Mouse (Mus musculus) liver, embryonic 14.5 days (tissue): ENCODE results near the gene Lgals8. TPM values are rescaled to one million over a fixed set of nuclear protein-coding genes. Genes with fewer than 3 reads are reported as not detected.
A peak's percentile ranks its signal among the peaks of the same experiment; 100 is the strongest.

ENCODE experiments used
- ATAC-seq: fragments of 200-750 bp; cut with Nextera tagmentation; 2 replicates; pipeline ENCODE4 v1.8.0; 2017; ENCODE audit warnings: moderate number of reproducible peaks, mild to moderate bottlenecking, moderate library complexity; ENCODE audit not compliant: insufficient read depth
- DNase-seq, 3 experiments: peaks; one replicate each; pipeline ENCODE4 v3.0.0-alpha.2; 2012 to 2013; ENCODE audit warnings: low read depth in 3 of 3, low spot score in 3 of 3
- H3K27ac ChIP-seq: fragments of 300-500 bp; sonication (generic); 2 replicates; pipeline ENCODE4 v1.5.1; 2014; ENCODE audit warnings: moderate library complexity, mild to moderate bottlenecking, control low read depth, inconsistent platforms
- H3K27me3 ChIP-seq: fragments of 300-500 bp; sonication (generic); 2 replicates; pipeline ENCODE4 v1.6.1; 2014; ENCODE audit warnings: mild to moderate bottlenecking, low read length, moderate library complexity; ENCODE audit not compliant: control insufficient read depth, insufficient read depth
- H3K36me3 ChIP-seq: fragments of 300-500 bp; sonication (generic); replicated peaks from 2 replicates; pipeline ENCODE4 v1.6.1; 2014; ENCODE audit warnings: low read depth; ENCODE audit not compliant: control insufficient read depth, insufficient read depth
- H3K4me1 ChIP-seq, 2 experiments: fragments of 200-500 bp in 1 of 2; fragments of 300-500 bp in 1 of 2; sonication (generic) in 1 of 2; replicated peaks; 2 replicates each; pipeline ENCODE4 v1.6.1; 2012 to 2014; ENCODE audit warnings: antibody characterized with exemption in 1 of 2, inconsistent platforms in 1 of 2, low read length in 1 of 2; ENCODE audit not compliant: control insufficient read depth in 2 of 2, insufficient read depth in 2 of 2
- H3K4me2 ChIP-seq: fragments of 300-500 bp; sonication (generic); 2 replicates; pipeline ENCODE4 v1.6.1; 2014; ENCODE audit warnings: low read depth, mild to moderate bottlenecking, control low read depth, moderate library complexity
- H3K4me3 ChIP-seq, 2 experiments: fragments of 200-500 bp in 1 of 2; fragments of 300-500 bp in 1 of 2; sonication (generic) in 1 of 2; 2 replicates each; pipeline ENCODE4 v1.5.1; 2012 to 2014; ENCODE audit warnings: low read depth in 2 of 2, low read length in 2 of 2, mild to moderate bottlenecking in 2 of 2, control low read depth in 1 of 2, inconsistent platforms in 1 of 2, moderate library complexity in 1 of 2; ENCODE audit not compliant: insufficient read depth in 1 of 2
- H3K9ac ChIP-seq: fragments of 300-500 bp; sonication (generic); replicated peaks from 2 replicates; pipeline ENCODE4 v1.6.1; 2014; ENCODE audit warnings: mild to moderate bottlenecking, control low read depth, moderate library complexity
- H3K9me3 ChIP-seq: fragments of 300-500 bp; sonication (generic); 2 replicates; pipeline ENCODE4 v1.6.1; 2016; ENCODE audit warnings: low read length, mixed read lengths; ENCODE audit not compliant: control insufficient read depth
- CTCF ChIP-seq: IDR thresholded peaks from 2 replicates; pipeline ENCODE4 v1.5.1; 2016; ENCODE audit warnings: antibody characterized with exemption, low read depth, control low read depth
- EP300 ChIP-seq: IDR thresholded peaks from 2 replicates; pipeline ENCODE4 v1.6.1; 2016; ENCODE audit warnings: antibody characterized with exemption, low read depth
- WGBS: fragments of 180-500 bp; shearing (Covaris S2); extraction: QIAGEN DNeasy Blood & Tissue Kit; methylation state at CpG from one replicate; pipeline ENCODE4 v1.1.7; 2014; ENCODE audit not compliant: insufficient replicate concordance; 5-methylcytosine and 5-hydroxymethylcytosine counted together
- polyA plus RNA-seq, 2 experiments: library from polyadenylated mRNA; depleted of rRNA in 1 of 2; stranded (reverse) in 1 of 2; unstranded in 1 of 2; fragments of >200 nt; fragmentation: Nextera tagmentation in 1 of 2; extraction: Ambion mirVana in 1 of 2; gene quantifications; 2 replicates each; pipeline versions ENCODE4 v1.2.1 to v1.2.3; 2012 to 2014

The Lgals8 gene
- polyA plus RNA-seq (2012; rRNA removed) (7.8 and 12.7 TPM in 2 replicates), polyA plus RNA-seq (2014; fragmentation: Nextera tagmentation; extraction: Ambion mirVana) (12.7 and 13.2 TPM in 2 replicates)

GRCm38 (mm10) chr13:12464844-12465243 is at the start of gene Lgals8:
TSS of gene Lgals8 (minus strand) at chr13:12464944.
- Histone ChIP-seq H3K36me3 (no peaks in the 10 kb centered on the region), H3K4me1 (peaks cover 0 to 16% of the 10 kb centered on the region in 2 experiments; a peak in 3 of 4 replicates), H3K27me3 (no peaks in the 10 kb centered on the region), H3K9ac (no peak within 1 kb of the TSS), H3K27ac (no peak within 1 kb of the TSS), H3K9me3 (no peaks in the 10 kb centered on the region), H3K4me3 (no peak within 1 kb of the TSS), H3K4me2 (no peak within 1 kb of the TSS)
- WGBS: 45% methylated on average over 1 of the region's 1 CpGs
- TF ChIP-seq EP300 (no peak), CTCF (no peak)
- no peak for DNase-seq
- no peak for ATAC-seq

- TF ChIP-seq EP300 (no peak), CTCF (no peak)
- Histone ChIP-seq H3K9me3 (no peaks in the 10 kb centered on the region), H3K4me3 (no peak overlapping the region), H3K36me3 (no peaks in the 10 kb centered on the region), H3K27me3 (no peaks in the 10 kb centered on the region), H3K4me2 (no peak overlapping the region), H3K4me1 (no peaks in the 10 kb centered on the region), H3K9ac (no peak overlapping the region), H3K27ac (no peak overlapping the region)
- DNase-seq (no peak), ATAC-seq (no peak)
- WGBS: 60% methylated on average over 9 of the region's 9 CpGs
Observed at GRCm38 (mm10) chr13:12511189-12511965, 46.6 kb upstream of the Lgals8 start.

GRCm38 (mm10) chr13:12510032-12510431 is 45.3 kb upstream of the Lgals8 start:
- H3K27ac ChIP-seq: no peak overlapping the region
- peaks cover 3 to 7% of the 10 kb centered on the region in 2 experiments; a peak in 2 of 4 replicates for H3K4me1 ChIP-seq
- WGBS: 66% methylated on average over 6 of the region's 6 CpGs
- no peak for TF ChIP-seq CTCF
- TF ChIP-seq EP300: no peak
- no peaks in the 10 kb centered on the region for H3K36me3 ChIP-seq
- no peak overlapping the region for H3K4me2 ChIP-seq
- no peak overlapping the region for H3K4me3 ChIP-seq
- DNase-seq: no peak
- H3K9ac ChIP-seq: no peak overlapping the region
- H3K27me3 ChIP-seq: no peaks in the 10 kb centered on the region
- ATAC-seq: no peak
- no peaks in the 10 kb centered on the region for H3K9me3 ChIP-seq

- TF ChIP-seq CTCF (no peak), EP300 (no peak)
- H3K27ac ChIP-seq: no peak overlapping the region
- no peak for DNase-seq
- H3K27me3 ChIP-seq: no peaks in the 10 kb centered on the region
- no peaks in the 10 kb centered on the region for H3K9me3 ChIP-seq
- peaks cover 3 to 14% of the 10 kb centered on the region in 2 experiments; a peak in 2 of 4 replicates for H3K4me1 ChIP-seq
- no peak overlapping the region for H3K4me3 ChIP-seq
- WGBS: 46% methylated on average over 6 of the region's 6 CpGs
- no peak overlapping the region for H3K4me2 ChIP-seq
- no peak overlapping the region for H3K9ac ChIP-seq
- no peaks in the 10 kb centered on the region for H3K36me3 ChIP-seq
- ATAC-seq: no peak
Observed at GRCm38 (mm10) chr13:12507426-12507825, 42.7 kb upstream of the Lgals8 start.

- Histone ChIP-seq H3K27me3 (no peaks in the 10 kb centered on the region), H3K9ac (no peak overlapping the region), H3K4me2 (no peak overlapping the region), H3K36me3 (no peaks in the 10 kb centered on the region), H3K4me1 (peaks cover 3 to 14% of the 10 kb centered on the region in 2 experiments; a peak in 2 of 4 replicates), H3K9me3 (no peaks in the 10 kb centered on the region), H3K27ac (no peak overlapping the region), H3K4me3 (no peak overlapping the region)
- DNase-seq (peak in 1 of 3 experiments; percentile 15), ATAC-seq (peak; percentile 31; the same call in 1 of the 2 replicates)
- TF ChIP-seq CTCF (no peak), EP300 (no peak)
- 53% methylated on average over 3 of the region's 3 CpGs for WGBS
Observed at GRCm38 (mm10) chr13:12505359-12505758, 40.6 kb upstream of the Lgals8 start.
